Mouse (Mus musculus): ENCODE data around the gene Srek1. TPM values are rescaled to one million over a fixed set of nuclear protein-coding genes. Genes with fewer than 3 reads are reported as not detected.
A peak's percentile ranks its signal among the peaks of the same experiment; 100 is the strongest.

The Srek1 gene
- polyA plus RNA-seq, 1 experiment, result 82.9 TPM

DNA sequence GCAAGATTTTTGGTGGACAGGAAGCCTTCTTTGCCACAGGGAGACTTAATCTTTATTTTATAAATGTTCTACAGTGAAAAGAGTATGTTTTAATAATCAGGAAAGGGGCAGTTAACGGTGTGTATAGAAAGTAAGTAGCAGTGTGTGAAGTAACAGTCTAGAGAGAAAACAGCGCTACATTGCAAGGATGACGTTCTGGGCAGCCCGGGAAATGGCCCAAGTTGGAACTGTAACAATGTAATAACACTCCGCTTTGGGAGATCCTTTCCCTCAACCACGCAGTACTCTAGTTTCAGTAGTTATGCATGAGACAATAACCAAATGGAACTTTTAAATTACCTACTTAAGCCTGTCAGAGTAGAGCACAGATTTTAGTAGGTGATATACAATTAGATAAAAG is 70.6 kb downstream of the Srek1 start:
- TF ChIP-seq POLR2A (IDR thresholded peaks at IDR 0.05; ENCODE audit: control insufficient read depth, extremely low read depth, insufficient read depth, low read length, poor library complexity) (no peak), CTCF (IDR thresholded peaks at IDR 0.05; ENCODE audit: borderline replicate concordance, control insufficient read depth, extremely low read depth, insufficient read depth, low read length, poor library complexity) (no peak)
- no peak overlapping the region for H3K4me3 ChIP-seq (ENCODE audit: control insufficient read depth, insufficient read depth, low read length)
- no peaks in the 10 kb centered on the region for H3K27me3 ChIP-seq (ENCODE audit: control insufficient read depth, insufficient read depth, low read length)
- 86% methylated on average over 6 of the region's 6 CpGs for WGBS
- no peak overlapping the region for H3K27ac ChIP-seq (ENCODE audit: control insufficient read depth, insufficient read depth, low read length)
- no peaks in the 10 kb centered on the region for H3K4me1 ChIP-seq (replicated peaks; ENCODE audit: control insufficient read depth, insufficient read depth, low read length)
- no peak for DNase-seq
- no peaks in the 10 kb centered on the region for H3K36me3 ChIP-seq (ENCODE audit: control insufficient read depth, insufficient read depth, low read length)

DNA sequence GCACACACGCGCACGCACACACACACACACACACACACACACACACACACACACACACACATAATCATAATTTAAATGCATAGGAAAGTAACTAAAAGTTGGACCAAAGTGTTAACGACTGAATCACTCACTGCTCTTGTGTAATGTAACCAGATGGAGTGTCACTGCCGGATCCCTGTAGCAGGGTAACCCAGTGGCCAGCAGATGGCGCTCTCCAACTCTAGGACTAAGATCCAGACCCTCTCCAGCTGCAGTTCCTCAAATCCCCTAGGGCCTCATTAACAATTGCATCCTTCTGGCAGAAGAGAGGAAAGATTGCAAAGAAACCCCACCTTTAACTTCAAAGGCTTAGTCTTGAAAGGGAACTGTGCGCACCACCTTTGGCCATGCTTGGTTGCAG is 71.0 kb downstream of the Srek1 start:
- TF ChIP-seq CTCF (IDR thresholded peaks at IDR 0.05; ENCODE audit: borderline replicate concordance, control insufficient read depth, extremely low read depth, insufficient read depth, low read length, poor library complexity) (peak; percentile 74; the same call in 1 of the 2 replicates), POLR2A (IDR thresholded peaks at IDR 0.05; ENCODE audit: control insufficient read depth, extremely low read depth, insufficient read depth, low read length, poor library complexity) (no peak)
- H3K27ac ChIP-seq (ENCODE audit: control insufficient read depth, insufficient read depth, low read length), result no peak overlapping the region
- H3K36me3 ChIP-seq (ENCODE audit: control insufficient read depth, insufficient read depth, low read length), result no peaks in the 10 kb centered on the region
- H3K27me3 ChIP-seq (ENCODE audit: control insufficient read depth, insufficient read depth, low read length), result no peaks in the 10 kb centered on the region
- no peaks in the 10 kb centered on the region for H3K4me1 ChIP-seq (replicated peaks; ENCODE audit: control insufficient read depth, insufficient read depth, low read length)
- no peak overlapping the region for H3K4me3 ChIP-seq (ENCODE audit: control insufficient read depth, insufficient read depth, low read length)
- 50% methylated on average over 7 of the region's 7 CpGs for WGBS
- peak; percentile 61 for DNase-seq

DNA sequence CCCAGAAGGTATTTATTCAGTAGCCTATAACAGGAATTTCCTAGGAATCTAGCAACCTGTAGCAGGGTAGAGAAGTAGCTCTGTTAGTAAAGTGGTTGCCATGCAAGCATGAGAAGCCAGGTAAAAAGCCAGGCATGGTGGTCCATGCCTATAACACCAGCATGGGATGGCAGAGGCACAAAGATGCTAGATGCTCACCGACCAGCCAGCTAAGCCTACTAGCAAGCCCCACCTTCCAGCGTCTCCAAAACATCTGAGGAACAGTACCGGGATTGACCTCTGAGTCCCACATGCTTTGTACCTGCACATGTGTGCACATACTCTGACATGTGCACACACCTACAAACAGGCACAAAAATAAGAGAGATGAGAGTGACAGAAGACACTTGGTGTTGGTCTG is 72.1 kb downstream of the Srek1 start:
- Histone ChIP-seq H3K27ac (ENCODE audit: control insufficient read depth, insufficient read depth, low read length) (no peak overlapping the region), H3K27me3 (ENCODE audit: control insufficient read depth, insufficient read depth, low read length) (no peaks in the 10 kb centered on the region), H3K36me3 (ENCODE audit: control insufficient read depth, insufficient read depth, low read length) (no peaks in the 10 kb centered on the region), H3K4me3 (ENCODE audit: control insufficient read depth, insufficient read depth, low read length) (no peak overlapping the region), H3K4me1 (replicated peaks; ENCODE audit: control insufficient read depth, insufficient read depth, low read length) (no peaks in the 10 kb centered on the region)
- no peak for TF ChIP-seq CTCF (IDR thresholded peaks at IDR 0.05; ENCODE audit: borderline replicate concordance, control insufficient read depth, extremely low read depth, insufficient read depth, low read length, poor library complexity)
- TF ChIP-seq POLR2A (IDR thresholded peaks at IDR 0.05; ENCODE audit: control insufficient read depth, extremely low read depth, insufficient read depth, low read length, poor library complexity), result no peak
- 95% methylated on average over 3 of the region's 3 CpGs for WGBS
- DNase-seq, result no peak

DNA sequence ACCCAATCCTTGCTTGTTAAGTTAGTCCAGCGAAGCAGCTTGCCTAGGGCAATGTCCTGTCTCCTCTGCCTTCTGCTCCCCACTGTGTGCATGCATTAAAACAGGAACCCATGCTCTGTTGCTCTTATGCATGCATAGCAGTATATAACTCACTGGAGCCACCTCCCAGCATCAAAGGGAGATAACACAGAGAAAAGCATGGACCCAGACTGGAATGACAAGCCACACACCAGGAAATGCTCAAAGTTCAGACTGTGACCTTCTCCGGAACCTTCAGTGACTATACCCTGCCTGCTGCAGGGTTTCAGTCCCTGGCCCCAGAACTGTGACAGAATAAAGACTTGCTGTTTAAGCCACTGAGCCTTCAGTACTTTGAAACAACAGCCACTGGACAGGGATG is 73.7 kb downstream of the Srek1 start:
- no peaks in the 10 kb centered on the region for H3K36me3 ChIP-seq (ENCODE audit: control insufficient read depth, insufficient read depth, low read length)
- H3K27me3 ChIP-seq (ENCODE audit: control insufficient read depth, insufficient read depth, low read length), result no peaks in the 10 kb centered on the region
- TF ChIP-seq CTCF (IDR thresholded peaks at IDR 0.05; ENCODE audit: borderline replicate concordance, control insufficient read depth, extremely low read depth, insufficient read depth, low read length, poor library complexity), result no peak
- TF ChIP-seq POLR2A (IDR thresholded peaks at IDR 0.05; ENCODE audit: control insufficient read depth, extremely low read depth, insufficient read depth, low read length, poor library complexity), result no peak
- no peak overlapping the region for H3K27ac ChIP-seq (ENCODE audit: control insufficient read depth, insufficient read depth, low read length)
- no peak for DNase-seq
- WGBS, result 94% methylated on average over 2 of the region's 2 CpGs
- H3K4me1 ChIP-seq (replicated peaks; ENCODE audit: control insufficient read depth, insufficient read depth, low read length), result no peaks in the 10 kb centered on the region
- H3K4me3 ChIP-seq (ENCODE audit: control insufficient read depth, insufficient read depth, low read length), result no peak overlapping the region

DNA sequence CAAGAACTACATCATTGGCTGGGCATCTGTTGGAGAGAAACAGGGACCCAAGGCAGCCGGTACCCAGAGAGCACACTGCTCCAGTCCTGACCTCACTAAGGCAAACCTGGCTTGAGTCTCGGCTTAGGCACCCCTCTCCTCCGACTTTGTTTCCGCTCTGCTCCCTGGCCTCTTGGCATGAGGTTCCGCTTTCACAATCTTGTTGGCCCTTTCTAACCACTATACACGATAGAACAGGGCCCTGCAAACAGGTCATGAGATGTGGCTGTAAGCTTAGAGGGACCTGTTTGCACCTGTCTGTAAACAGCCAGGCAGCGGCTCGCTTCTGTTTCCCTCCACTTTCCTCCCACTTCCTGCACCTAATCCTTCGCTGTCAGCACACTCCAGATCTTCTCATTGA is 76.4 kb downstream of the Srek1 start:
- Histone ChIP-seq H3K27ac (ENCODE audit: control insufficient read depth, insufficient read depth, low read length) (no peak overlapping the region), H3K36me3 (ENCODE audit: control insufficient read depth, insufficient read depth, low read length) (no peaks in the 10 kb centered on the region), H3K4me1 (replicated peaks; ENCODE audit: control insufficient read depth, insufficient read depth, low read length) (no peaks in the 10 kb centered on the region), H3K27me3 (ENCODE audit: control insufficient read depth, insufficient read depth, low read length) (no peaks in the 10 kb centered on the region), H3K4me3 (ENCODE audit: control insufficient read depth, insufficient read depth, low read length) (no peak overlapping the region)
- no peak for TF ChIP-seq CTCF (IDR thresholded peaks at IDR 0.05; ENCODE audit: borderline replicate concordance, control insufficient read depth, extremely low read depth, insufficient read depth, low read length, poor library complexity)
- TF ChIP-seq POLR2A (IDR thresholded peaks at IDR 0.05; ENCODE audit: control insufficient read depth, extremely low read depth, insufficient read depth, low read length, poor library complexity), result no peak
- DNase-seq, result no peak
- 52% methylated on average over 9 of the region's 9 CpGs for WGBS

DNA sequence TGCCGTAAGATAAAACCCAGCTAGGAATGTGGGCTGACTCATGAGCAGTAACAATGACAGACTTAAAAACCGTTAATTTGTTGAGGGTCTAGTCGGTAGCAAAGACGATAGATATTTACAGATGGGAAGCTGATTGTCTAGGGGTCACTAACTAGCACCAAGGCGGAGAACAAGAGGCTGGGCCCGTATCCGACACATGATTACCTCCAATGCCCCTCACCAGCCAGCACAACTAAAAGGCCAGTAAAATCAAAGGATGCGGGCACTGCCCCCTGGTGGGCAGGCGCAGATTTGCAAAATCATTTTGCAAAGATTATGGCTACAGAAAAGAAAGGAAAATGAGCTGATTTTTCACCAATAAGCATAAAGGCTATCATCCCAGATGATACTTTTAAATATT is 78.2 kb downstream of the Srek1 start:
- no peaks in the 10 kb centered on the region for H3K4me1 ChIP-seq (replicated peaks; ENCODE audit: control insufficient read depth, insufficient read depth, low read length)
- DNase-seq, result peak; percentile 25
- H3K4me3 ChIP-seq (ENCODE audit: control insufficient read depth, insufficient read depth, low read length), result no peak overlapping the region
- 59% methylated on average over 9 of the region's 9 CpGs for WGBS
- TF ChIP-seq POLR2A (IDR thresholded peaks at IDR 0.05; ENCODE audit: control insufficient read depth, extremely low read depth, insufficient read depth, low read length, poor library complexity) (no peak), CTCF (IDR thresholded peaks at IDR 0.05; ENCODE audit: borderline replicate concordance, control insufficient read depth, extremely low read depth, insufficient read depth, low read length, poor library complexity) (peak; percentile 67; the same call in 1 of the 2 replicates)
- no peaks in the 10 kb centered on the region for H3K36me3 ChIP-seq (ENCODE audit: control insufficient read depth, insufficient read depth, low read length)
- H3K27ac ChIP-seq (ENCODE audit: control insufficient read depth, insufficient read depth, low read length), result no peak overlapping the region
- no peaks in the 10 kb centered on the region for H3K27me3 ChIP-seq (ENCODE audit: control insufficient read depth, insufficient read depth, low read length)

DNA sequence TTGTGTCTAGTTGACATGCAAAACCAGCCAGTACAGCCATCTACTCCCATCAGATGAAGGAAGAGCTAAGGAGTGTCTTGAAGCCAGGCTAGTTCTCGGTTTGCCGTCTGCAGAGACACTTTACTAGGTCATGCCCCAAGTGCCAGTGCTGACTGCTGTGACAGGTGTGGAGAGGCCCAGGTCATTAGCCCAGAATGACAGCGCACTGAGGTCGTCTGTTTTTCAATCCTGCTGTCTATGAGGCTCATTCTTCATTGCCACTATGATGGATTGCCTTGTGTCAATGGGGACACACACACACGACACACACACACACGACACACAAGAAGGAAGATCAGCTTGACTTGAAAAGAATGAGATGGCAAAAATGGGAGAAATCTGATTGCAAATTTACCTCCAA is 79.0 kb downstream of the Srek1 start:
- DNase-seq, result no peak
- Histone ChIP-seq H3K4me3 (ENCODE audit: control insufficient read depth, insufficient read depth, low read length) (no peak overlapping the region), H3K27ac (ENCODE audit: control insufficient read depth, insufficient read depth, low read length) (no peak overlapping the region), H3K27me3 (ENCODE audit: control insufficient read depth, insufficient read depth, low read length) (no peaks in the 10 kb centered on the region), H3K4me1 (replicated peaks; ENCODE audit: control insufficient read depth, insufficient read depth, low read length) (no peaks in the 10 kb centered on the region), H3K36me3 (ENCODE audit: control insufficient read depth, insufficient read depth, low read length) (no peaks in the 10 kb centered on the region)
- WGBS, result 93% methylated on average over 6 of the region's 6 CpGs
- no peak for TF ChIP-seq POLR2A (IDR thresholded peaks at IDR 0.05; ENCODE audit: control insufficient read depth, extremely low read depth, insufficient read depth, low read length, poor library complexity)
- no peak for TF ChIP-seq CTCF (IDR thresholded peaks at IDR 0.05; ENCODE audit: borderline replicate concordance, control insufficient read depth, extremely low read depth, insufficient read depth, low read length, poor library complexity)

Other genes with a start within 250 kb of the Srek1 start
- 19.7 and 20.4 TPM in 2 replicates for gene Erbin, start 145.9 kb upstream of the Srek1 start, polyA plus RNA-seq (2012; rRNA removed)

Measured in thymus, adult 2 months (tissue).